Mouse (Mus musculus) adrenal gland (tissue): ENCODE measurements around the gene Ercc2.

Experiments
- intact Hi-C: fragments of 180-260 bp; cut with DNase I; formaldehyde crosslinking; loops from one replicate; pipeline ENCODE4 v1.15.1; 2025
- microRNA-seq, 2 experiments: library from miRNA; unstranded; fragments of <30 nt; microRNA quantifications; one replicate each; pipeline ENCODE4; 2019

Ercc2 gene

GRCm38 (mm10) chr7:19443344-19443743 lies 61.5 kb downstream of the Ercc2 start:
- intact Hi-C loops: loop anchor here (5.0 kb wide), 1 partner anchor 36 kb away; no protein-coding TSS in a partner anchor

DNA sequence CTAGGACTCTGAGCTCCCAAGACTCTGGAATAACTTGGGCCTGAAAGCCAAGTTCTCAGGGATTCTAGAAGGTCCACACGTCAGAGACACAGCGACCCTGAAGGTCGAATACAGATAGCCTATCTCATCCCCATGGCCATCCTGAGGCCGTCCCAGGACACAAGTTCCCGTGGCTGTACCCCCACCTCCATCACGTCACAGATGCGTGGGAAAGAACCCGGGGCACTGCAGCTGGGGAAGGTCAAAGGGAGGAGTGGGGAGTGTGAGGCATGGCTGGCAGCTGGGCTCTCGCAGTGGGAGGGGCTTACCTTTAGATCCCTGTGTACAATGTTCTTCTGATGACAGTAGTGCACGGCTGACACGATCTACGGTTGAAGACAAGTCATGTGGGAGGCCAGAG lies 63.0 kb downstream of the Ercc2 start:
- intact Hi-C loops: loop anchor here (5.0 kb wide), 1 partner anchor 38 kb away; no protein-coding TSS in a partner anchor

Small RNAs within 50 kb of the gene (microRNA-seq; reads per million reads assigned to microRNA genes)
- gene Mir343: 0 to 0.11 reads per million in 2 experiments
